Mouse (Mus musculus) neural tube, embryonic 15.5 days (tissue): ENCODE data around the gene Dbi. TPM values are rescaled to one million over a fixed set of nuclear protein-coding genes. Genes with fewer than 3 reads are reported as not detected.

ENCODE experiments used
- ATAC-seq: fragments of 200-750 bp; cut with Nextera tagmentation; 2 replicates; pipeline ENCODE4 v1.8.0; 2017; ENCODE audit warnings: mild to moderate bottlenecking, moderate TSS enrichment, moderate library complexity; ENCODE audit not compliant: low FRiP score
- H3K27ac ChIP-seq: fragments of 300-500 bp; sonication (generic); replicated peaks from 2 replicates; pipeline ENCODE4 v1.5.1; 2015; ENCODE audit warnings: mild to moderate bottlenecking, inconsistent platforms
- H3K27me3 ChIP-seq: fragments of 300-500 bp; sonication (generic); replicated peaks from 2 replicates; pipeline ENCODE4 v1.6.1; 2015; ENCODE audit warnings: inconsistent platforms
- H3K36me3 ChIP-seq: fragments of 300-500 bp; sonication (generic); 2 replicates; pipeline ENCODE4 v1.6.1; 2015; ENCODE audit warnings: inconsistent platforms
- H3K4me1 ChIP-seq: fragments of 300-500 bp; sonication (generic); 2 replicates; pipeline ENCODE4 v1.6.1; 2015; ENCODE audit warnings: inconsistent platforms
- H3K4me2 ChIP-seq: fragments of 300-500 bp; sonication (generic); 2 replicates; pipeline ENCODE4 v1.6.1; 2015; ENCODE audit warnings: inconsistent platforms, mild to moderate bottlenecking, moderate library complexity
- H3K4me3 ChIP-seq: fragments of 300-500 bp; sonication (generic); replicated peaks from 2 replicates; pipeline ENCODE4 v1.5.1; 2015; ENCODE audit warnings: mild to moderate bottlenecking, inconsistent platforms
- H3K9ac ChIP-seq: fragments of 300-500 bp; sonication (generic); replicated peaks from 2 replicates; pipeline ENCODE4 v1.6.1; 2015; ENCODE audit warnings: mild to moderate bottlenecking, inconsistent platforms
- H3K9me3 ChIP-seq: fragments of 300-500 bp; sonication (generic); replicated peaks from 2 replicates; pipeline ENCODE4 v1.6.1; 2016; ENCODE audit warnings: inconsistent platforms
- WGBS: fragments of 180-500 bp; shearing (Covaris S2); methylation state at CpG from one replicate; pipeline ENCODE4 v1.1.7; 2015; ENCODE audit warnings: mixed read lengths; 5-methylcytosine and 5-hydroxymethylcytosine counted together
- polyA plus RNA-seq: library from polyadenylated mRNA; unstranded; fragments of >200 nt; fragmentation: Nextera tagmentation; extraction: Ambion mirVana; gene quantifications from 2 replicates; pipeline ENCODE4 v1.2.1, GENCODE M21; 2015

Gene Dbi
- polyA plus RNA-seq, 1 experiment from 2014 or later, result 1,904 TPM

- H3K27me3 ChIP-seq, result no peaks in the 10 kb centered on the region
- no peaks in the 10 kb centered on the region for H3K9me3 ChIP-seq
- H3K36me3 ChIP-seq, result no peaks in the 10 kb centered on the region
- H3K4me3 ChIP-seq, result no peak overlapping the region
- H3K27ac ChIP-seq, result no peak overlapping the region
- no peak overlapping the region for H3K9ac ChIP-seq
- no peaks in the 10 kb centered on the region for H3K4me1 ChIP-seq
- WGBS, result 56% methylated on average over 5 of the region's 5 CpGs
- no peak overlapping the region for H3K4me2 ChIP-seq
- ATAC-seq, result no peak
Observed at GRCm38 (mm10) chr1:120142551-120142950, 21.7 kb upstream of the Dbi start.

DNA sequence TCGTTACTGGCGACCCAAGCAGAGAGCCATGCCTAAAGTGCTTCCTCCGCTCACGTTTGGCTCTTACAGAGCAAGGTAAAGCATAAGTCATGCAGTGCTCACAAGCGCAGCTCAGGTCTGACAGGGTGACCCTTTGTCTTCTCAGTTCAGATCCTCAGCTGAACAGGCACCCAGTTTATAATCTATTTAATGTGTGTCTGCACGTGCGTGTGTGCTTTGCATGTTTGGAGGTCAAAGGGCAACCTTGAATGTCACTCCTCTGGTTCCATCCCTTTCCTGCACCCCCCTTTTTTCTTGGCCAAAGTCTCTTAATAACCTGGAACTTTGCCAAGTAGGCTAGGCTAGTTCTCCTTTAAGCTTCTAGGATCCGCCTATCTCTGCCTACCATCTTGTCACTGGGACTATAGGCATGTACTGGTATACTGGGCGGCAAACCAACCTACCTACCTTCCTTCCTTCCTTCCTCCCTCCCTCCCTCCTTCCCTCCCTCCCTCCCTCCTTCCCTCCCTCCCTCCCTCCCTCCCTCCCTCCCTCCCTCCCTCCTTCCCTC, 19.3 kb upstream of the Dbi start:
- Histone ChIP-seq H3K27me3 (no peaks in the 10 kb centered on the region), H3K4me1 (no peaks in the 10 kb centered on the region), H3K4me2 (no peak overlapping the region), H3K9ac (no peak overlapping the region), H3K4me3 (no peak overlapping the region), H3K27ac (no peak overlapping the region), H3K9me3 (no peaks in the 10 kb centered on the region), H3K36me3 (no peaks in the 10 kb centered on the region)
- no peak for ATAC-seq
- 88% methylated on average over 9 of the region's 9 CpGs for WGBS

DNA sequence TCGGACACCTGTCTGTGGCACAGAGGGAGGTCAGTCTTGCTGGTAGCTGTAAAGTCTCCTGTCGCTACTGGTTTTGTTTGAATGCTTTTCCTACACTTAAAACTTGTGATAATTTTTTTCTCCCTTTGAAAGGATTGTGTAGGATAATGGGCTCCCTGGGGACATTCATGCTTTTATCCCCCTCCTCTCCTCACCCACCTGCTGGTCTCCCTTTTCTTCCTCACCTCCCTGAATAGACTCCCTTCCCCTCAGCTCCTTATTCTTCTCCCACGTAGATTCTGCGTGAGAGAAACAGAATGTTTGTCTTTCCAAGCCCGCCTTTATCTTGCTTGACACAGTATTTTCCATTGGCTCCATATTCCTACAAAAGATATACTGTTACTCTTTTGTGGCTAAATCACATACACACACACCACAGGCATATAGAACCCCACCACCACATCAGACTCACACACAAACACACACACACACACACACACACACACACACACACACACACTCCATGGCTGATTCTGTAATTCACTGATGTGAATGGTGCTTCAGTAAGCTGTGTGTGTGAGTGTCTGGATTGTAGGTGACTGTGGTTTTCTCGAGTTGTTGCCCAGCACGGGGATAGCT, 18.2 kb upstream of the Dbi start:
- no peaks in the 10 kb centered on the region for H3K36me3 ChIP-seq
- WGBS, result 31% methylated on average over 7 of the region's 7 CpGs
- no peak overlapping the region for H3K4me3 ChIP-seq
- no peak for ATAC-seq
- no peaks in the 10 kb centered on the region for H3K9me3 ChIP-seq
- H3K27me3 ChIP-seq, result no peaks in the 10 kb centered on the region
- no peak overlapping the region for H3K4me2 ChIP-seq
- H3K27ac ChIP-seq, result no peak overlapping the region
- no peaks in the 10 kb centered on the region for H3K4me1 ChIP-seq
- no peak overlapping the region for H3K9ac ChIP-seq

DNA sequence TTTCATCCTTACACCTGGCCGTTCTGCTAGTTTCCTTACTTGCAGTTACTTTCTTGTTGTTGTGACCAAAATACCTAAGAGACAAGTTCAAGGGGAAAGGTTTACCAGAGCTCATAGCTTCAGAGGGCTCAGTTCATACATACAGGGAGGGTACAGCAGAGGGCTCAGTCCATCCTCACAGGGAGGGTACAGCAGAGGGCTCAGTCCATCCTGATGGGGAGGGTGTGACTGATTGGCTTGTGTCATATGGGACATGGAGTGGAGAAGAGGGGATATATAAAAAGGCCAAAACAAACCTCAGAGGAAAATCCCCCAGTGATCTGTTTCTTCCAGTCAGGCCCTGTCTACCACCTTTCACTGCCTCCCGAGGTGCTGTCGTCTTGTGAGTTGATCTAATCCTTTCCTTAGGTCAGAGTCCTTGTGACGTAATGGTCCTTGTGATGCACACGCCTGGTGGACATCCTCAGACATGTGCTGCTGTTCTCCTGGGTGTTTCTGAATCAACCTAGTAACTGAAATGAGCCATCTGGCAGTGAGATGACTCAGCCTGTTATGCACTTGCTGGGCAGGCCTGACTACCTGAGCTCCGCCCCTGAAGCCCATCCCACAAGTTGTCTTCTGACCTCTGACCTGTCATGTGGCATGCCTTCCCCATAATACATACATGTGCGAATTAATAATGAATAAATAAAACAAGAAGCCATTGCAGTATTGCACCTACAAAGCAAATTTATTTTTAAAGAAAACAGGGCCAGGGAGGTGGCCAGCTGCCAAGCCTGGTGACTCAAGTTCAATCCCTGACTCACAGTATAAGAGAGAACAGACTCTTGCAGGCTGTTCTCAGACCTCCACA, 15.3 kb upstream of the Dbi start:
- no peaks in the 10 kb centered on the region for H3K27me3 ChIP-seq
- ATAC-seq, result no peak
- H3K27ac ChIP-seq, result no peak overlapping the region
- 91% methylated on average over 7 of the region's 7 CpGs for WGBS
- H3K9me3 ChIP-seq, result no peaks in the 10 kb centered on the region
- H3K4me3 ChIP-seq, result no peak overlapping the region
- no peak overlapping the region for H3K4me2 ChIP-seq
- no peak overlapping the region for H3K9ac ChIP-seq
- no peaks in the 10 kb centered on the region for H3K4me1 ChIP-seq
- H3K36me3 ChIP-seq, result no peaks in the 10 kb centered on the region

DNA sequence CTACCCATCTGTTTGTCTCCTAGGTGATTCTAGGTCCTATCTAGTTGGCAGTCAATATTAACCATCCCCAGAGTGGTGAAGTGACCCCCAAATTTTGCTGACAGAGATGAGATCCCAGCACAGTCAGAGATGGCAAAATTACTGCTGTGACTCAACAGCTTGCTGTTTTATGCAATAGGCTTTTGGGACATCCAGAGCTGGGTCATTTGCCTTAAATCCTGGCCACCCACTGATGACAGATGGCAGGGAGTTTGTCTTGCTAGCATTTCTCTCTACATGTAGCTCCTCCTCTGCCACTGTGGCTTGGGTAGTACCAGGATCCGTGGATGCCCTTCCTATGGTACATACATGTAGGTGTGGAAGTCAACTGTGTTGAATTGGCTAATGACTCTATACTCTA, 11.5 kb upstream of the Dbi start:
- no peak overlapping the region for H3K27ac ChIP-seq
- no peaks in the 10 kb centered on the region for H3K36me3 ChIP-seq
- no peaks in the 10 kb centered on the region for H3K9me3 ChIP-seq
- H3K9ac ChIP-seq, result no peak overlapping the region
- H3K4me3 ChIP-seq, result no peak overlapping the region
- ATAC-seq, result no peak
- no peaks in the 10 kb centered on the region for H3K27me3 ChIP-seq
- no peaks in the 10 kb centered on the region for H3K4me1 ChIP-seq
- 88% methylated on average over 1 of the region's 1 CpGs for WGBS
- no peak overlapping the region for H3K4me2 ChIP-seq

- H3K27ac ChIP-seq, result no peak overlapping the region
- H3K36me3 ChIP-seq, result no peaks in the 10 kb centered on the region
- WGBS, result 78% methylated on average over 9 of the region's 9 CpGs
- H3K9me3 ChIP-seq, result no peaks in the 10 kb centered on the region
- no peak overlapping the region for H3K4me3 ChIP-seq
- H3K4me2 ChIP-seq, result no peak overlapping the region
- H3K27me3 ChIP-seq, result no peaks in the 10 kb centered on the region
- ATAC-seq, result no peak
- H3K4me1 ChIP-seq, result peaks cover 16% of the 10 kb centered on the region
- no peak overlapping the region for H3K9ac ChIP-seq
Observed at GRCm38 (mm10) chr1:120126318-120126717, 5.4 kb upstream of the Dbi start.

- Histone ChIP-seq H3K27ac (0 out of 2 replicates have a peak overlapping the region, but pooled peaks have one; percentile 33), H3K4me2 (no peak overlapping the region), H3K4me3 (no peak overlapping the region), H3K9me3 (no peaks in the 10 kb centered on the region), H3K36me3 (no peaks in the 10 kb centered on the region), H3K27me3 (no peaks in the 10 kb centered on the region), H3K4me1 (peaks cover 16% of the 10 kb centered on the region), H3K9ac (no peak overlapping the region)
- no peak for ATAC-seq
- WGBS, result 73% methylated on average over 6 of the region's 6 CpGs
Observed at GRCm38 (mm10) chr1:120125471-120125870, 4.6 kb upstream of the Dbi start.

DNA sequence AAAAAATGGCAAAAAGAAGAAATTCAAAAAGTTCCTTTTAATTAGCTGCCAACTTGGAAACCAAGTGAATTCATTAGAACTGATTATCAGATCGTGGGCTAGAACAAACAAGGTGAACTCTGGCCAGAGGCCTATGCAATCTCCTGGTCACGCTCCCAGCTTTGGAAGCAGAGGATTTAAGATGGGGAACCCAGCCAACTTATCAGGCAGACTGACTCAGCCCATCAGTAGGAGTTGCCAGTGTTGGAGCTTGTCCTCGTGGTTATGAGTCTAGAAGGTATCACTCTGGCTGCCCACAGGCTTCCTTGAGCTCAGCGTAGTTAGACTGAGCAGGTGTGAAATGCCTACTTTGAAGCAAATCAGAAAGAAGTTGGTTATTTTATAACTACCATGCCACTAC, 4.0 kb upstream of the Dbi start:
- H3K4me2 ChIP-seq, result no peak overlapping the region
- WGBS, result 82% methylated on average over 4 of the region's 4 CpGs
- no peak for ATAC-seq
- H3K9ac ChIP-seq, result no peak overlapping the region
- no peaks in the 10 kb centered on the region for H3K9me3 ChIP-seq
- H3K36me3 ChIP-seq, result no peaks in the 10 kb centered on the region
- peaks cover 22% of the 10 kb centered on the region for H3K4me1 ChIP-seq
- no peak overlapping the region for H3K4me3 ChIP-seq
- H3K27ac ChIP-seq, result no peak overlapping the region
- H3K27me3 ChIP-seq, result no peaks in the 10 kb centered on the region

GRCm38 (mm10) chr1:120122634-120123383, 1.9 kb upstream of the Dbi start:
- ATAC-seq, result no peak
- H3K4me1 ChIP-seq, result peaks cover 42% of the 10 kb centered on the region
- H3K27ac ChIP-seq, result no peak overlapping the region
- no peak overlapping the region for H3K4me3 ChIP-seq
- H3K9me3 ChIP-seq, result no peaks in the 10 kb centered on the region
- 97% methylated on average over 8 of the region's 8 CpGs for WGBS
- no peak overlapping the region for H3K9ac ChIP-seq
- no peaks in the 10 kb centered on the region for H3K36me3 ChIP-seq
- H3K27me3 ChIP-seq, result no peaks in the 10 kb centered on the region
- no peak overlapping the region for H3K4me2 ChIP-seq

GRCm38 (mm10) chr1:120121930-120122530, 1.2 kb upstream of the Dbi start:
- Histone ChIP-seq H3K4me3 (peak overlapping the region; percentile 71), H3K36me3 (no peaks in the 10 kb centered on the region), H3K9me3 (no peaks in the 10 kb centered on the region), H3K27me3 (no peaks in the 10 kb centered on the region), H3K4me2 (peak overlapping the region; percentile 88), H3K27ac (peak overlapping the region; percentile 93; the same call in 1 of the 2 replicates), H3K4me1 (peaks cover 43% of the 10 kb centered on the region), H3K9ac (peak overlapping the region; percentile 62; the same call in 1 of the 2 replicates)
- 89% methylated on average over 9 of the region's 9 CpGs for WGBS
- ATAC-seq, result no peak
